8 mouse cellular contexts compared by ENCODE assay signal in genomic region chr4:155775855-155776254, GRCm38 (mm10). TPM values are rescaled to one million over a fixed set of nuclear protein-coding genes. Genes with fewer than 3 reads are reported as not detected.
DNase-seq lines count a peak whose midpoint lies in the region; ATAC-seq and TF ChIP-seq lines count a peak whose summit lies in the region.
"Had no signal": no experiment of that assay in that cellular context is flagged by ENCODE, and none has a peak within 500 bp of the region (broad histone marks: within the 10 kb centered on the region; RNA-seq: fewer than 3 reads in every experiment).

No protein-coding gene starts in this region.

- no peak overlapping the region for H3K4me3 ChIP-seq in liver, adult 2 months (ENCODE audit: insufficient read depth, low read depth, low read length)
- H3K4me3 ChIP-seq in liver, embryonic 12.5 days, result no peak overlapping the region
- H3K4me3 ChIP-seq in neural tube, embryonic 14.5 days (ENCODE audit: low read depth, low read length), result no peak overlapping the region

- no peak for ATAC-seq in liver, embryonic 12.5 days
- ATAC-seq in neural tube, embryonic 14.5 days (ENCODE audit: low read depth), result no peak

- intact Hi-C loops in heart, postnatal 14 days (cut with DNase I), result no loop called here

- no peaks in the 10 kb centered on the region for H3K9me3 ChIP-seq in liver, embryonic 12.5 days (replicated peaks)
- H3K9me3 ChIP-seq in neural tube, embryonic 14.5 days (ENCODE audit: control insufficient read depth, low read length), result no peaks in the 10 kb centered on the region

- H3K27ac ChIP-seq in liver, adult 2 months (replicated peaks; ENCODE audit: insufficient read depth, low read depth, low read length), result no peak overlapping the region
- no peak overlapping the region for H3K27ac ChIP-seq in liver, embryonic 12.5 days
- peak overlapping the region; percentile 74; the same call in 1 of the 2 replicates for H3K27ac ChIP-seq in neural tube, embryonic 14.5 days (ENCODE audit: low read depth, low read length)

- DNase-seq in liver, adult 2 months (ENCODE audit: extremely low read depth, low read depth, low spot score), result peak; percentile 34
- DNase-seq in cerebellum, adult 9-11 months, result peak; percentile 82
- peak; percentile 55 to 62 for DNase-seq in heart, postnatal 14 days
- DNase-seq in layer of hippocampus, adult 9-11 months, result no peak
- DNase-seq in embryo, embryonic 11 days, result no peak

- TF ChIP-seq CTCF in liver, adult 2 months (IDR thresholded peaks at IDR 0.05; ENCODE audit: low read depth, low read length), result no peak

- 63% methylated on average over 3 of the region's 3 CpGs for WGBS in liver, adult 2 months
- WGBS in liver, embryonic 12.5 days (ENCODE audit: insufficient replicate concordance), result 60% methylated on average over 3 of the region's 3 CpGs
- WGBS in neural tube, embryonic 14.5 days, result 86% methylated on average over 3 of the region's 3 CpGs

- no peak overlapping the region for H3K4me2 ChIP-seq in liver, embryonic 12.5 days
- no peak overlapping the region for H3K4me2 ChIP-seq in neural tube, embryonic 14.5 days (ENCODE audit: low read depth, low read length)

- H3K27me3 ChIP-seq in liver, adult 2 months (ENCODE audit: control insufficient read depth, insufficient read depth, low read length), result no peaks in the 10 kb centered on the region
- peaks cover 87% of the 10 kb centered on the region for H3K27me3 ChIP-seq in liver, embryonic 12.5 days (replicated peaks)
- H3K27me3 ChIP-seq in neural tube, embryonic 14.5 days (ENCODE audit: control insufficient read depth, insufficient read depth, low read length), result 0 out of 2 replicates have a peak, but pooled peaks cover 3% of the 10 kb centered on the region

- H3K9ac ChIP-seq in liver, adult 2 months (ENCODE audit: low read depth, low read length), result no peak overlapping the region
- no peak overlapping the region for H3K9ac ChIP-seq in liver, embryonic 12.5 days
- H3K9ac ChIP-seq in neural tube, embryonic 14.5 days (replicated peaks; ENCODE audit: low read depth, low read length), result no peak overlapping the region

- H3K79me2 ChIP-seq in liver, adult 2 months (ENCODE audit: control insufficient read depth, insufficient read depth, low read length), result no peaks in the 10 kb centered on the region

- no peaks in the 10 kb centered on the region for H3K36me3 ChIP-seq in liver, adult 2 months (ENCODE audit: control insufficient read depth, insufficient read depth, low read length)
- no peaks in the 10 kb centered on the region for H3K36me3 ChIP-seq in liver, embryonic 12.5 days
- no peaks in the 10 kb centered on the region for H3K36me3 ChIP-seq in neural tube, embryonic 14.5 days (ENCODE audit: control insufficient read depth, insufficient read depth, low read length)

- TF ChIP-seq POLR2A in liver, adult 2 months (IDR thresholded peaks at IDR 0.05; ENCODE audit: extremely low read depth, insufficient read depth, low read length), result no peak

- H3K4me1 ChIP-seq in liver, adult 2 months (ENCODE audit: control insufficient read depth, insufficient read depth, low read length), result peaks cover 10% of the 10 kb centered on the region
- peaks cover 30% of the 10 kb centered on the region for H3K4me1 ChIP-seq in liver, embryonic 12.5 days
- peaks cover 10% of the 10 kb centered on the region; the same call in 1 of the 2 replicates for H3K4me1 ChIP-seq in neural tube, embryonic 14.5 days (ENCODE audit: control insufficient read depth, insufficient read depth, low read length)

RNA-seq across cellular contexts. Expression of gene Vwa1, which starts 1.4 kb away (rescaled TPM):
- 0.46 and 0.47 TPM in 2 replicates for total RNA-seq in liver, adult 2 months (2014; rRNA removed)
- polyA plus RNA-seq in liver, adult 2 months (2012; rRNA removed), result 0.32 and 0.56 TPM in 2 replicates
- polyA plus RNA-seq in liver, embryonic 12.5 days (2016; fragmentation: Nextera tagmentation; extraction: Ambion mirVana), result 0.49 and 0.73 TPM in 2 replicates
- total RNA-seq in heart, postnatal 14 days (2021), result 10 to 100 TPM in 1 of 2 experiments, 1 to 10 TPM in 1; 9.2 to 12.6 TPM
- 17.4 and 23.1 TPM in 2 replicates for polyA plus RNA-seq in neural tube, embryonic 14.5 days (2014; fragmentation: Nextera tagmentation; extraction: Ambion mirVana)

RNA-seq across cellular contexts. Expression of gene Tmem88b, which starts 9.8 kb away (rescaled TPM):
- total RNA-seq in liver, adult 2 months (2014; rRNA removed), result 0.74 and 0.87 TPM in 2 replicates
- 1.3 and 1.9 TPM in 2 replicates for polyA plus RNA-seq in liver, adult 2 months (2012; rRNA removed)
- 0.32 TPM in 2 replicates for polyA plus RNA-seq in liver, embryonic 12.5 days (2016; fragmentation: Nextera tagmentation; extraction: Ambion mirVana)
- total RNA-seq in heart, postnatal 14 days (2021), result 1 to 10 TPM; 1.2 TPM
- polyA plus RNA-seq in neural tube, embryonic 14.5 days (2014; fragmentation: Nextera tagmentation; extraction: Ambion mirVana), result 0.92 and 1.2 TPM in 2 replicates

RNA-seq across cellular contexts. Expression of gene Ankrd65, which starts 14.4 kb away (rescaled TPM):
- total RNA-seq in liver, adult 2 months (2014; rRNA removed), result not detected in 2 replicates
- polyA plus RNA-seq in liver, adult 2 months (2012; rRNA removed), result not detected in 2 replicates
- not detected in 2 replicates for polyA plus RNA-seq in liver, embryonic 12.5 days (2016; fragmentation: Nextera tagmentation; extraction: Ambion mirVana)
- total RNA-seq in heart, postnatal 14 days (2021), result not detected
- not detected in 2 replicates for polyA plus RNA-seq in neural tube, embryonic 14.5 days (2014; fragmentation: Nextera tagmentation; extraction: Ambion mirVana)
- total RNA-seq: left cerebral cortex, postnatal 10 days had no signal

RNA-seq across cellular contexts. Expression of gene Atad3a, which starts 15.0 kb away (rescaled TPM):
- total RNA-seq in liver, adult 2 months (2014; rRNA removed), result 54.5 and 71.8 TPM in 2 replicates
- polyA plus RNA-seq in liver, adult 2 months (2012; rRNA removed), result 83.0 and 129 TPM in 2 replicates
- 101 and 110 TPM in 2 replicates for polyA plus RNA-seq in liver, embryonic 12.5 days (2016; fragmentation: Nextera tagmentation; extraction: Ambion mirVana)
- 10 to 100 TPM; 54.3 to 59.2 TPM for total RNA-seq in heart, postnatal 14 days (2021)
- 82.6 and 85.0 TPM in 2 replicates for polyA plus RNA-seq in neural tube, embryonic 14.5 days (2014; fragmentation: Nextera tagmentation; extraction: Ambion mirVana)

RNA-seq across cellular contexts. Expression of gene Mrpl20, which starts 26.8 kb away (rescaled TPM):
- total RNA-seq in liver, adult 2 months (2014; rRNA removed), result 72.4 and 73.0 TPM in 2 replicates
- 29.7 and 37.4 TPM in 2 replicates for polyA plus RNA-seq in liver, adult 2 months (2012; rRNA removed)
- 223 and 228 TPM in 2 replicates for polyA plus RNA-seq in liver, embryonic 12.5 days (2016; fragmentation: Nextera tagmentation; extraction: Ambion mirVana)
- 10 to 100 TPM; 72.4 to 72.5 TPM for total RNA-seq in heart, postnatal 14 days (2021)
- 258 and 275 TPM in 2 replicates for polyA plus RNA-seq in neural tube, embryonic 14.5 days (2014; fragmentation: Nextera tagmentation; extraction: Ambion mirVana)

Comparison
In these comparisons a context has a peak if more than half of its experiments do, and no peak if none do; other contexts are left out.
1. DNase-seq: peak in liver, adult 2 months (single experiment), cerebellum, adult 9-11 months (single experiment) and heart, postnatal 14 days (2 of 2); none in layer of hippocampus, adult 9-11 months (single experiment) and embryo, embryonic 11 days (single experiment).
2. RNA of gene Vwa1, which starts 1.4 kb away (polyA plus RNA-seq): 17.4 to 23.1 TPM in neural tube, embryonic 14.5 days; 0.49 to 0.73 TPM in liver, embryonic 12.5 days and 0.32 to 0.56 TPM in liver, adult 2 months; every median in the first group is over 10 times any median in the second.